Mouse (Mus musculus): Measurements from ENCODE around the gene Gm4969. TPM values are rescaled to one million over a fixed set of nuclear protein-coding genes. Genes with fewer than 3 reads are reported as not detected.

Gm4969 gene
- polyA plus RNA-seq (2017; shearing (Covaris generic)), result not detected

DNA sequence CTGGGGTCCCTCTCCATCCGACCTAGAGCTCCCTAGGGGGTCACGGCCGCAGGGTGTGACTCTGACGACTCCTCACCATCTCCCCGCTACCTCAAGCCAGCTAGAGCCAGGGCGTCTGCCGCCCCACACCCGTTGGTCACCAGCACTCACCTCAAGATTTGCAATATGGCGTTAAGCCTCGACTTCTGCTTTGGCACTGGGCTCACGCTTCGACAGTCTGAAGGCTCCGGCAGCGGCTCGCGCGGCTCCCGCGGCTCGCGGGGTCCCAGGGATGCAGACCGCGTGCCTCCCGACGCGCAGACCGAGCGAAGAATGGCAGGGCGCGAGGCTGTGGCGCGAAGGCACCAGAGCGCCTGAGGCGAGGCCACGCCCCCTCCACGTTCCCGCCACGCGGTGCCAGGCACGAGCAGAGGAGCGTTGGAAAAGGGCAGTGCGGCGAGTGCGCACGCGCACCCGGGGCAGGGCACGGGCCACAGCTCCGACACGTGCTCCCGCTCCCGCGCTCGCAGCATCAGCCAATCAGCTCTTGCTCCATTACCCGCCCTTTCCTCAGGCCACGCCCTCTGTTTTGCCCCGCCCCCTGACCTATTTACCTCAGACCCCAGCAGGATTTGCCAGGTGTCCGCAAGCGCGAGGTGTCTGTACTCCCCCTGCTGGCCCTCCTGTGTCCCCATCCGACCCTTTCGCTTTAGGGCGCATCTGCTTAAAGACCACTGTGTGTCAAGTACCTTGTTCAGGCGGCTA lies at the start of gene Gm4969:
TSS of gene Gm4969 (minus strand) at position 341 of the 744 bp plus-strand sequence.

DNA sequence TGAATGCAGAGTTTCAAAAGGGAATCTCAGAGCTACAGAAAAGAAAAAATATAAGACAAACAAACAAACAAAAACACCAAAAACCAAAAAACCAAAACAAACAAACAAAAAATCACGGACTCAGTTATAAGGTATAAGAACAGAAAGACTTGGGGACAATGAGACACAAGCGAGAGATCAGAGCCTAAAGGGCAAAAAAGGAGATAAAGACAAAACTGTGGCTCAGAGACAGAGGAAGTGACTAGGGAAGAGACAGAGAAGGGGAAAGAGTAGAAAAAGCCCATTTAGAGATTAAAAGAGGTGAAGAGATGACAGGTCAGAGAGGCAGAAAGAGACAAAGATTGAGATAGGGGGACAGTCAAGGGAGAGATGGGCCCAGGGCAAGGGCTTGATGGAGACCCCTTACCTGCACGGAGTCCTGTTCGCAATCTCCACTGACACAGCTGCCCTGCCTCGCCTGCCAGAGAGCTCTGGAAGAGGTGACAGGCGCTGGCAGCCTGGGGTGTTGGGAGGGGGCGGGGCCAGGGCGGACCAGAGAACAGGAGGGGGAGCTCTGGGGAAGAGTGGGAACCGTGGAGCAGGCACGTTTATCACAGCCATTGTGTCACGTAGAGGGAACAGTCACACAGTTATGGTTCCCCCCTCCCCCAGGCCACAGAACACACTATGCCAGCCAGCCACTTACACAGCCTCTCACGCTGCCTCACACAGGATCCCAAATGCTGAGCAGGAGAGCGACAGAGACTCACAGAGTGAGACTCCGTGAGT lies 47.7 kb upstream of the Gm4969 start, which contains the start of gene Gipr:
TSS of gene Gipr (minus strand) at position 472 of the 768 bp plus-strand sequence.

GRCm38 (mm10) chr7:19149626-19150025 lies 31.5 kb upstream of the Gm4969 start, which contains the start of gene Snrpd2:
Gene Snrpd2, plus strand, starts transcription at chr7:19149722.

GRCm38 (mm10) chr7:19148875-19149541 lies 30.8 kb upstream of the Gm4969 start, which contains the start of gene Qpctl:
Gene Qpctl, minus strand, starts transcription at chr7:19149291.

GRCm38 (mm10) chr7:19119631-19120429 lies 1.7 kb upstream of the Gm4969 start, which contains the start of gene Fbxo46:
Gene Fbxo46, plus strand, starts transcription at chr7:19119859.

DNA sequence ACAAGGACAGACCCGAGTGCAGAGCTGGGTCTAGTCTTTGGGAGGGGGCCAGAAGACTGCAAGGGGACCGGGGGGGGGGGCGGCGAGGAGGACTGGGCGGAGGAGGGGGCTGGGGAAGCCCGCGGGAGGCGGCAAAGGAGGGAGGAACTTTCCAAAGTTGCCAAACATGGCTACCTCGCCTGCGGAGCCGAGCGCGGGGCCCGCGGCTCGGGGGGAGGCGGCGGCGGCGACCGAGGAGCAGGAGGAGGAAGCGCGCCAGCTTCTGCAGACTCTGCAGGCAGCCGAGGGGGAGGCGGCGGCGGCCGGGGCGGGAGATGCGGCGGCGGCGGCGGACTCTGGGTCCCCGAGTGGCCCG lies 23.7 kb downstream of the Gm4969 start, which contains the start of gene Six5:
TSS of gene Six5 (plus strand) at position 124 of the 355 bp plus-strand sequence.

DNA sequence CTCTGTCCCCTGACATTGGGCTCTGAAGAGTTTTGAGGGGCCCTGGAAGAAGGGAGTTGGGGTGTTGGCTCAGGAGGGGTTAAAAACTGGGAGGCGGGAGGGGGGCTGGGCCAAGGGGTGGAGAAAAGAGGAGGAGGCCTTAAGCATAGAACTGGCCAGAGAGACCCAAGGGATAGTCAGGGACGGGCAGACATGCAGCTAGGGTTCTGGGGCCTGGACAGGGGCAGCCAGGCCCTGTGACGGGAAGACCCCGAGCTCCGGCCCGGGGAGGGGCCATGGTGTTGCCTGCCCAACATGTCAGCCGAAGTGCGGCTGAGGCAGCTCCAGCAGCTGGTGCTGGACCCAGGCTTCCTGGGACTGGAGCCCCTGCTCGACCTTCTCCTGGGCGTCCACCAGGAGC lies 34.5 kb downstream of the Gm4969 start, which contains the start of gene Dmpk:
TSS of gene Dmpk (plus strand) at position 149 of the 400 bp plus-strand sequence.

GRCm38 (mm10) chr7:19075723-19076585 lies 42.2 kb downstream of the Gm4969 start, which contains the start of gene Dmwd:
Gene Dmwd, plus strand, starts transcription at chr7:19076227.

GRCm38 (mm10) chr7:19054047-19054776 lies 64.0 kb downstream of the Gm4969 start, which contains the start of gene Rsph6a:
Gene Rsph6a, plus strand, starts transcription at chr7:19054690.

Other genes with a start within 250 kb of the Gm4969 start
- gene Pglyrp1, start 247.0 kb downstream of the Gm4969 start, polyA plus RNA-seq (2017; shearing (Covaris generic)), result 100 to 1,000 TPM; 131 to 365 TPM
- 10 to 100 TPM; 29.2 to 30.6 TPM for gene Ccdc61, start 208.0 kb downstream of the Gm4969 start, polyA plus RNA-seq (2017; shearing (Covaris generic))
- gene Nova2, start 192.5 kb downstream of the Gm4969 start, polyA plus RNA-seq (2017; shearing (Covaris generic)), result under 1 TPM in 1 of 2 experiments, not detected in 1; 0.05 TPM
- under 1 TPM in 1 of 2 experiments, not detected in 1; 0.23 TPM for gene Nanos2, start 131.0 kb downstream of the Gm4969 start, polyA plus RNA-seq (2017; shearing (Covaris generic))
- 1 to 10 TPM; 5.2 to 9.4 TPM for gene Mypop, start 127.1 kb downstream of the Gm4969 start, polyA plus RNA-seq (2017; shearing (Covaris generic))
- 10 to 100 TPM; 36.4 to 40.1 TPM for gene Irf2bp1, start 114.3 kb downstream of the Gm4969 start, polyA plus RNA-seq (2017; shearing (Covaris generic))
- gene Foxa3, start 94.8 kb downstream of the Gm4969 start, polyA plus RNA-seq (2017; shearing (Covaris generic)), result not detected
- gene Sympk, start 94.0 kb downstream of the Gm4969 start, polyA plus RNA-seq (2017; shearing (Covaris generic)), result 10 to 100 TPM; 18.4 to 25.8 TPM
- gene Rsph6a, start 63.7 kb downstream of the Gm4969 start, polyA plus RNA-seq (2017; shearing (Covaris generic)), result not detected
- 1 to 10 TPM in 1 of 2 experiments, under 1 TPM in 1; 0.13 to 1.2 TPM for gene Dmwd, start 42.1 kb downstream of the Gm4969 start, polyA plus RNA-seq (2017; shearing (Covaris generic))
- under 1 TPM in 1 of 2 experiments, not detected in 1; 0.23 TPM for gene Dmpk, start 34.5 kb downstream of the Gm4969 start, polyA plus RNA-seq (2017; shearing (Covaris generic))
- gene Six5, start 23.8 kb downstream of the Gm4969 start, polyA plus RNA-seq (2017; shearing (Covaris generic)), result under 1 TPM in 1 of 2 experiments, not detected in 1; 0.61 TPM
- 10 to 100 TPM in 1 of 2 experiments, 1 to 10 TPM in 1; 9.4 to 18.5 TPM for gene Fbxo46, start 1.5 kb upstream of the Gm4969 start, polyA plus RNA-seq (2017; shearing (Covaris generic))
- 10 to 100 TPM in 1 of 2 experiments, 1 to 10 TPM in 1; 9.8 to 10.7 TPM for gene Qpctl, start 30.9 kb upstream of the Gm4969 start, polyA plus RNA-seq (2017; shearing (Covaris generic))
- 10 to 100 TPM; 43.7 to 53.5 TPM for gene Snrpd2, start 31.4 kb upstream of the Gm4969 start, polyA plus RNA-seq (2017; shearing (Covaris generic))
- gene Gipr, start 47.8 kb upstream of the Gm4969 start, polyA plus RNA-seq (2017; shearing (Covaris generic)), result under 1 TPM in 1 of 2 experiments, not detected in 1; 0.37 TPM
- 10 to 100 TPM; 21.8 to 28.3 TPM for gene Eml2, start 58.1 kb upstream of the Gm4969 start, polyA plus RNA-seq (2017; shearing (Covaris generic))
- gene Gpr4, start 94.2 kb upstream of the Gm4969 start, polyA plus RNA-seq (2017; shearing (Covaris generic)), result under 1 TPM; 0.16 to 0.17 TPM
- gene Opa3, start 110.0 kb upstream of the Gm4969 start, polyA plus RNA-seq (2017; shearing (Covaris generic)), result 10 to 100 TPM; 17.5 to 19.0 TPM
- 100 to 1,000 TPM; 246 to 417 TPM for gene Vasp, start 153.4 kb upstream of the Gm4969 start, polyA plus RNA-seq (2017; shearing (Covaris generic))
- 1 to 10 TPM in 1 of 2 experiments, under 1 TPM in 1; 0.77 to 7.4 TPM for gene Ppm1n, start 161.7 kb upstream of the Gm4969 start, polyA plus RNA-seq (2017; shearing (Covaris generic))
- gene Rtn2, start 164.3 kb upstream of the Gm4969 start, polyA plus RNA-seq (2017; shearing (Covaris generic)), result under 1 TPM; 0.25 to 0.48 TPM
- 1 to 10 TPM in 1 of 2 experiments, under 1 TPM in 1; 0.52 to 1.4 TPM for gene Fosb, start 191.7 kb upstream of the Gm4969 start, polyA plus RNA-seq (2017; shearing (Covaris generic))
- 10 to 100 TPM; 74.5 to 80.7 TPM for gene Ercc1, start 226.4 kb upstream of the Gm4969 start, polyA plus RNA-seq (2017; shearing (Covaris generic))
- gene Cd3eap, start 241.1 kb upstream of the Gm4969 start, polyA plus RNA-seq (2017; shearing (Covaris generic)), result 10 to 100 TPM; 10.2 to 19.7 TPM
- gene Ppp1r13l, start 241.4 kb upstream of the Gm4969 start, polyA plus RNA-seq (2017; shearing (Covaris generic)), result under 1 TPM; 0.32 to 0.49 TPM

All from activated CD4-positive, CD25-positive, alpha-beta regulatory T cell (primary cell).